ENCODE assay signal across 25 mouse cellular contexts in genomic region chr16:63224608-63225007, GRCm38 (mm10).
A peak's percentile ranks its signal among the peaks of the same experiment; 100 is the strongest.
DNase-seq lines count a peak whose midpoint lies in the region; ATAC-seq and TF ChIP-seq lines count a peak whose summit lies in the region.
"Had no signal": no experiment of that assay in that cellular context is flagged by ENCODE, and none has a peak within 500 bp of the region (broad histone marks: within the 10 kb centered on the region; RNA-seq: fewer than 3 reads in every experiment).

No protein-coding gene starts in this region.

- ATAC-seq in kidney, postnatal 0 days (replicated peaks; ENCODE audit: low FRiP score, low read depth) = no peak
- ATAC-seq in kidney, embryonic 15.5 days (replicated peaks; ENCODE audit: low FRiP score) = no peak
- ATAC-seq in embryonic facial prominence, embryonic 14.5 days (ENCODE audit: low read depth) = no peak
- ATAC-seq in hindbrain, embryonic 16.5 days = no peak
- ATAC-seq: CD4-positive, CD25-positive, alpha-beta regulatory T cell, adult 4 months; forebrain, embryonic 15.5 days; intestine, embryonic 15.5 days had no signal

- H3K27me3 ChIP-seq in kidney, postnatal 0 days (ENCODE audit: insufficient read depth, low read length) = no peaks in the 10 kb centered on the region
- no peaks in the 10 kb centered on the region for H3K27me3 ChIP-seq in kidney, embryonic 15.5 days
- no peaks in the 10 kb centered on the region for H3K27me3 ChIP-seq in embryonic facial prominence, embryonic 14.5 days (replicated peaks; ENCODE audit: control insufficient read depth, insufficient read depth, low read length)
- H3K27me3 ChIP-seq in hindbrain, embryonic 16.5 days (replicated peaks; ENCODE audit: control insufficient read depth, insufficient read depth, low read length) = no peaks in the 10 kb centered on the region
- H3K27me3 ChIP-seq: embryonic facial prominence, embryonic 12.5 days; forebrain, embryonic 12.5 days; forebrain, embryonic 15.5 days; heart, embryonic 13.5 days; hindbrain, embryonic 12.5 days; hindbrain, embryonic 15.5 days; intestine, embryonic 15.5 days had no signal

- TF ChIP-seq POLR2A in brain, embryonic 14.5 days (IDR thresholded peaks at IDR 0.05; ENCODE audit: borderline replicate concordance, extremely low read depth, insufficient read depth, insufficient read length, poor library complexity, severe bottlenecking) = no peak

- H3K4me1 ChIP-seq in kidney, postnatal 0 days (replicated peaks; ENCODE audit: insufficient read depth, low read length) = no peaks in the 10 kb centered on the region
- no peaks in the 10 kb centered on the region for H3K4me1 ChIP-seq in kidney, embryonic 15.5 days
- H3K4me1 ChIP-seq in embryonic facial prominence, embryonic 14.5 days (ENCODE audit: control insufficient read depth, insufficient read depth, low read length) = peaks cover 9% of the 10 kb centered on the region
- no peaks in the 10 kb centered on the region for H3K4me1 ChIP-seq in hindbrain, embryonic 16.5 days (ENCODE audit: control insufficient read depth, insufficient read depth, low read depth, low read length)
- H3K4me1 ChIP-seq: embryonic facial prominence, embryonic 12.5 days; heart, embryonic 10.5 days; heart, embryonic 13.5 days; hindbrain, embryonic 12.5 days; hindbrain, embryonic 15.5 days; intestine, embryonic 15.5 days had no signal

- WGBS in kidney, postnatal 0 days = 74% methylated on average over 6 of the region's 6 CpGs
- 73% methylated on average over 6 of the region's 6 CpGs for WGBS in kidney, embryonic 15.5 days
- 53% methylated on average over 6 of the region's 6 CpGs for WGBS in embryonic facial prominence, embryonic 14.5 days
- 63% methylated on average over 6 of the region's 6 CpGs for WGBS in hindbrain, embryonic 16.5 days

- H3K9ac ChIP-seq in kidney, postnatal 0 days (ENCODE audit: low read depth, low read length) = no peak overlapping the region
- no peak overlapping the region for H3K9ac ChIP-seq in kidney, embryonic 15.5 days
- no peak overlapping the region for H3K9ac ChIP-seq in embryonic facial prominence, embryonic 14.5 days (ENCODE audit: low read depth, low read length)
- no peak overlapping the region for H3K9ac ChIP-seq in hindbrain, embryonic 16.5 days (ENCODE audit: low read depth, low read length)
- H3K9ac ChIP-seq: embryonic facial prominence, embryonic 12.5 days; forebrain, embryonic 12.5 days; forebrain, embryonic 15.5 days; heart, embryonic 13.5 days; hindbrain, embryonic 12.5 days; hindbrain, embryonic 15.5 days; intestine, embryonic 15.5 days had no signal

- H3K4me3 ChIP-seq in kidney, postnatal 0 days (replicated peaks; ENCODE audit: low read depth, low read length) = no peak overlapping the region
- H3K4me3 ChIP-seq in kidney, embryonic 15.5 days (replicated peaks) = no peak overlapping the region
- no peak overlapping the region for H3K4me3 ChIP-seq in embryonic facial prominence, embryonic 14.5 days (ENCODE audit: low read depth, low read length)
- no peak overlapping the region for H3K4me3 ChIP-seq in hindbrain, embryonic 16.5 days (ENCODE audit: low read length)
- H3K4me3 ChIP-seq: embryonic facial prominence, embryonic 12.5 days; erythroblast, embryonic 14.5 days; forebrain, embryonic 12.5 days; forebrain, embryonic 15.5 days; heart, adult 2 months; heart, embryonic 10.5 days; heart, embryonic 13.5 days; hindbrain, embryonic 12.5 days; hindbrain, embryonic 15.5 days; intestine, embryonic 15.5 days had no signal

- no peak overlapping the region for H3K27ac ChIP-seq in kidney, postnatal 0 days
- H3K27ac ChIP-seq in kidney, embryonic 15.5 days = no peak overlapping the region
- H3K27ac ChIP-seq in embryonic facial prominence, embryonic 14.5 days (replicated peaks; ENCODE audit: low read depth, low read length) = no peak overlapping the region
- H3K27ac ChIP-seq in hindbrain, embryonic 16.5 days (ENCODE audit: low read depth, low read length) = no peak overlapping the region
- H3K27ac ChIP-seq: embryonic facial prominence, embryonic 12.5 days; forebrain, embryonic 12.5 days; forebrain, embryonic 15.5 days; heart, adult 2 months; heart, embryonic 10.5 days; heart, embryonic 13.5 days; hindbrain, embryonic 12.5 days; hindbrain, embryonic 15.5 days; intestine, embryonic 15.5 days had no signal

- no peak overlapping the region for H3K4me2 ChIP-seq in kidney, postnatal 0 days (ENCODE audit: low read length)
- H3K4me2 ChIP-seq in kidney, embryonic 15.5 days = no peak overlapping the region
- H3K4me2 ChIP-seq in embryonic facial prominence, embryonic 14.5 days (ENCODE audit: low read depth, low read length) = no peak overlapping the region
- no peak overlapping the region for H3K4me2 ChIP-seq in hindbrain, embryonic 16.5 days (ENCODE audit: low read length)
- H3K4me2 ChIP-seq: embryonic facial prominence, embryonic 12.5 days; forebrain, embryonic 12.5 days; forebrain, embryonic 15.5 days; heart, embryonic 13.5 days; hindbrain, embryonic 12.5 days; hindbrain, embryonic 15.5 days; intestine, embryonic 15.5 days had no signal

- no peaks in the 10 kb centered on the region for H3K36me3 ChIP-seq in kidney, postnatal 0 days (ENCODE audit: insufficient read depth, low read length)
- no peaks in the 10 kb centered on the region for H3K36me3 ChIP-seq in kidney, embryonic 15.5 days
- H3K36me3 ChIP-seq in embryonic facial prominence, embryonic 14.5 days (ENCODE audit: control insufficient read depth, insufficient read depth, low read length) = no peaks in the 10 kb centered on the region
- no peaks in the 10 kb centered on the region for H3K36me3 ChIP-seq in hindbrain, embryonic 16.5 days (ENCODE audit: control insufficient read depth, insufficient read depth, low read length)
- H3K36me3 ChIP-seq: embryonic facial prominence, embryonic 12.5 days; forebrain, embryonic 12.5 days; forebrain, embryonic 15.5 days; heart, embryonic 10.5 days; heart, embryonic 13.5 days; hindbrain, embryonic 12.5 days; hindbrain, embryonic 15.5 days; intestine, embryonic 15.5 days had no signal

- no peaks in the 10 kb centered on the region for H3K9me3 ChIP-seq in kidney, postnatal 0 days (replicated peaks; ENCODE audit: low read length)
- H3K9me3 ChIP-seq in kidney, embryonic 15.5 days (replicated peaks) = no peaks in the 10 kb centered on the region
- no peaks in the 10 kb centered on the region for H3K9me3 ChIP-seq in embryonic facial prominence, embryonic 14.5 days (ENCODE audit: control insufficient read depth, low read length)
- H3K9me3 ChIP-seq in hindbrain, embryonic 16.5 days (ENCODE audit: control insufficient read depth, low read length) = no peaks in the 10 kb centered on the region
- H3K9me3 ChIP-seq: embryonic facial prominence, embryonic 12.5 days; forebrain, embryonic 12.5 days; forebrain, embryonic 15.5 days; heart, embryonic 10.5 days; heart, embryonic 13.5 days; hindbrain, embryonic 12.5 days; hindbrain, embryonic 15.5 days; intestine, embryonic 15.5 days had no signal

- TF ChIP-seq CTCF in kidney, postnatal 0 days (IDR thresholded peaks at IDR 0.05; ENCODE audit: low read depth) = no peak
- no peak for TF ChIP-seq CTCF in brain, embryonic 14.5 days (IDR thresholded peaks at IDR 0.05; ENCODE audit: borderline replicate concordance, extremely low read depth, insufficient read depth, insufficient read length)

- peak; percentile 56 for DNase-seq in kidney, postnatal 0 days (ENCODE audit: low spot score)
- peak; percentile 28 for DNase-seq in brain, embryonic 14.5 days (ENCODE audit: low read depth)
- peak; percentile 24 for DNase-seq in embryonic facial prominence, embryonic 14.5 days (ENCODE audit: low spot score)
- peak; percentile 26 for DNase-seq in mesoderm, embryonic 11.5 days (ENCODE audit: low read depth, low spot score)
- DNase-seq: adrenal gland, adult 2 months; adrenal gland, postnatal 14 days; cerebellum, adult 18-20 months; cerebellum, adult 9-10 months; cerebellum, postnatal 14 days; gastrocnemius, postnatal 10 days; gastrocnemius, postnatal 36 days; heart, adult 2 months; heart, postnatal 14 days had no signal
